Mouse (Mus musculus): ENCODE measurements around the gene Lgr6.
"Not testable (repeated sequence)": the region's sequence is repeated elsewhere in the genome, so short reads cannot be mapped to it uniquely, and the experiment has no call there.

Lgr6 gene

DNA sequence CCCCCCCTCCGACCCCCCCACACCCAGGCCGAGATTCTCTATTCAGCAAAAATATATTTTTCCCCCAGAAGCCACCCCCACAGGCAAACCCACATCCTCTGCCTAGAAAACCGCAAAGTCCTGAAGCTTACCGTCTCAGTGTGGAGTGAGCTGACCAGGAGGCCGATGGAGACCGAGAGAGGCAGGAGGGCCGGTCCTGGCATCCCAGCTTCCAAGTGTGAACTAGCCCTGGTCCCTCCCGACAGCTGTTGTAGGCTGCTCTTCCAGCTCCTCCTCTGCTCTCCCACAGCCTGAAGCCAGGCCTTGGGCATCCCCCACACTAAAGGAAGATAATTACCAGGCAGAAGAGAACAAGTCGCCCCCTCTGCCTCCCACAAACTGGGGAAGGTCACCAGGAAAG is 23.9 kb upstream of the Lgr6 start:
- no peak for DNase-seq (ENCODE audit: low spot score in 2 of 2)

DNA sequence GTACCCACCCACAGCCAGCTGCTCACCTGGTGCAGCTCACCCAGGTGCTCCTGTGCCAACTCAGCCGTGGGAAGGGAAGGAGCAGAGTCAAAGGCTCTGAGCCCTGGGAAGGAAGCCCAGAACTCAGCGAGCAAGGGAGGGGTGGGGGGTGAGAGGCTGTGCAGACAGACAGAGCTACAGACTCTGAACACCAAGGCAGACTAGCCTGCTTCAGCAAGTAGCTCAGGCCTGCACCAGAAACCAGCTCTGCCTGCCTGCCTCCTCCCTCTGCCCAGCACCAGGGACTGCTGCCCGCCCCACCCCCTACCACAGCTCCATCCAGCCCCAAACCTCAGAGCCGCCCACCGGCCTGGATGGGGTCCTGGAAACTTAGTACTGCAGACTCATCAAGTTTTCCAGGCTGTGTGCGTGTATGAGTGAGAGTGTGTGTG is 22.9 kb upstream of the Lgr6 start:
- DNase-seq (ENCODE audit: low spot score in 2 of 2) = no peak

DNA sequence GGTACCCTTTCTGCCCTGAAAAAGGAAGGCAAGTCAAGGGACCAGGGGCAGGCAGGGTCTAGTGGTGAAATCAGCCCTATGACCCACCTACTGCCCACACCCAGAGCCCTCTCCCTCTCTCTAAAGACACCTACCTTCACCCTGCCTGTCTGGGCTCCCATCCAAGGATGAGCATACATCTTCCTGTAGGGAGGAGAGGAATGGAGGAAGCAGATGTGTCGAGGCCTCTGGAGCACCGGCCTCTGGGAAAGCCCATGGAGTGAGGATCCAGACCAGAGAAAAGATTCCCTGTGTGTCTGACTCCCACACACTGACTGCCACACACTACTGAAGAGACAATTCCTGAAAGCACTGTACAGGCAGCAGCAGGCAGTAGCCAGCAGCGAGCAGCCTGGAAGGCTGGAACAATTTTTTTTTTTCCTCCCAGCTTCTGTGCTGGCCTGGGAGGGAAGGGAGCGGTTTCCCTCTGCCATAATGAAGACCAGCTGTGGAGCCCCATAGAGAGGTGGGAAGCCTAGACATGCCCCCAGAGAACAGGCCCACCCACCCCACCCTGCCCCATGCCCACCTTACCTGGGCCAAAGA is 21.5 kb upstream of the Lgr6 start:
- DNase-seq (ENCODE audit: low spot score in 2 of 2) = no peak

DNA sequence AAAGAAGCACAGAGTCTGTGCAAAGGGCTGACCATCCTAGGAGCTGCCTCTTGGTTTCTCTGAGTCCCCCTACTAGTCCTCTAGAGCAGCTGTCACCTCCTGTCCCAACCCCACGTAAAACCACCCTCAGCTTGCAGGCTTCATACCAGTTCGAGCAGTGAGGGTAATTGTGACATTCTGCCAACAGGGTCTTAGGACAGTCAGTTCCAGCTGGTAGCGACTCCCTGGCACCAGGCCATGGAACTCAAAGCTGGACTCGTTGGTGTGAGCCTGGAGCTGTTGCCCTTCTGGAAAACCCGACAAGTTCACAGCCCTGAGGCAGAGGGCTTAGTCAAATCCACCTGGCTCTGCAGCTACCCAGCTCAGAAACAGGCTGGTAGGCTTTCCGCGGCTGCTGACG is 20.9 kb upstream of the Lgr6 start:
- no peak for DNase-seq (ENCODE audit: low spot score in 2 of 2)

DNA sequence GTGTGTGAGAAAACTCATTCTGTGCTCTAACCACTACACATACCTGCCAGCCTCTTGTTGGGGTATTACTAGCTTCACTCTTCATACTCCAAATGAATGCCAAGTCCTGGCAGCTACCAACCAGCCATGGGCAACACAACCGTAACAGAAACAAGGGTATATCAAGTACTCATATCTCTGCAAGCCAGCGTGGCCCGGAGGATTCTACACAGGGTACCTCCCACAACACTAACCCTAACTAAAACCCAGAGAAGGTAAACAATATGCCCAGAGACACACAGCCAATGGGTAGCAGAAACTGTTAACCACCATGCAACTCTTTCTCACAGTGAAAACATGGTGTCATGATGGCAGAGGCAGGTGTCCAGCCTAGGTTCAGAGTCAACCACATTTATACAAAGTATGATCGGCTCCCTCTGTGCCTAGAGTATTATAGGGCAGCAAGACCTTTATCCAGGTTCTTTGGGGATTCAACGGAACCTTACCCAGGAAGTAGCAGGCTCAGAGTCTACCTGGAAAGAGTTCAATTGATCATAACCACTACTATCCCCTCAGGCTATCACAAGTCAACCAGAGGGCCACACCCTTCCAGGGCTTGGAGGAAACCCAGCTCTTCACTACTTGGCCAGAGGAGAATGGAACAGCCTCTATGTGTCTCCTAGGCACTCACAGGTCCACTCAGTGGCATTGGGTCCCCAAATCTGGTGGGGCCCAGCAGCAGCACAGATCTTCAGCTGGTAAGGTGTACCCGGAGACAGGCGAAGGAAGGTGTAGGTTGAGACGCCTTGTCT is 19.7 kb upstream of the Lgr6 start:
- no peak for DNase-seq (ENCODE audit: low spot score in 2 of 2)

DNA sequence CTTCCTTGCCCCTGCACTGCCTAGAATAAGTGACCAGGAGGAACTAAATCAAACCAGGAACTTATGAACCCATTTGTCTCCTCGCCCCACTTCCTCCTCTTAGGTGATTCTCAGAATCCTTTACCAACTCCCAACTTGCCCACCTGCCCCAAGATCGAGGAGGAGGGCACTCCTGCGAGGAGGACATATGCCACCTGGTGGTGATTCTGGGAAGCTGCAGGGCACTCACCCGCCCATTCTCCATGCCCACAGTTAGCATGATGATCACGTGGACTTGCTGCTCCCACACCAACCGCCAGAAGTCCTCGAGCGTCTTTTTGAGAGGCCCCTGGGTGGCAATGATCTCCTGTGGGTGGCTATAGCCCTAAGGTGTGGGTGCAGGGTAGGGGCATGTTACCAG is 7.6 kb upstream of the Lgr6 start:
- peak; percentile 63 to 67 for DNase-seq (ENCODE audit: low spot score in 2 of 2)

DNA sequence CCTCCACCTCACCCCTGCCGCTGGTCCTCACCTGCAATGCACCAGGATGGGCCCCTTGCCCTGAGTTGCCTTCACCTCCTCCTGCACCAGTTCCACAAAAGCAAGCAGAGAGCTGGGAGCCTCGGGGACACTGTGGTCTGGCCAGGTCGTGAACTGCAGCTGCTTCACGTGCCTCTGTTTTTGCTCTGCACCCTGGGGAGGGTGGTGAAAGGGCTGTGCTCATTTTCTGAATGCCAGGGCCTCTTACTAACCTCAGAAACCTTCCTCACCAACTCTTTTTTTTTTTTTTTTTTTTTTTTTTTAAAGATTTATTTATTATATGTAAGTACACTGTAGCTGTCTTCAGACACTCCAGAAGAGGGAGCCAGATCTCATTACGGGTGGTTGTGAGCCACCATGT is 6.2 kb upstream of the Lgr6 start:
- DNase-seq (ENCODE audit: low spot score in 2 of 2) = not testable (repeated sequence)

DNA sequence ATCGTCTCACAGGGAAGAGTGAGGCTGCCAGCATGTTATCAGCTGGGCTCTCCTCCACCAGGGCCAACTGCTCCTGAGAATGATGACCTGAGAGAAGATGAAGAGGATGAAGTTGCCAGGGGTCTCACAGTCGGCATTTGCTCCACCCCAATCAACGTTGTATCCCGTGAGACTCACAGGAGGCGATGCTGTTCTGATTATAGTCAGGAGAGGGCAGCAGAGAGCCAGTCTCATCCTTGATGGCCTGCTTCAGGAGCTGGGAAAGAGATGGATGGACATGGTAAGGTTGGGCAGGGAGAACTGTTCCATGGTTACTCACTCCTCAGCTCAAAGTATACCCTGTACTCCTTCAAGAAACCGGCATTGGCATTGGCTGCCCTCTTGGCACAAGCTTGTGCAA is 5.0 kb upstream of the Lgr6 start:
- DNase-seq (ENCODE audit: low spot score in 2 of 2) = peak in 1 of 2 experiments; percentile 52

DNA sequence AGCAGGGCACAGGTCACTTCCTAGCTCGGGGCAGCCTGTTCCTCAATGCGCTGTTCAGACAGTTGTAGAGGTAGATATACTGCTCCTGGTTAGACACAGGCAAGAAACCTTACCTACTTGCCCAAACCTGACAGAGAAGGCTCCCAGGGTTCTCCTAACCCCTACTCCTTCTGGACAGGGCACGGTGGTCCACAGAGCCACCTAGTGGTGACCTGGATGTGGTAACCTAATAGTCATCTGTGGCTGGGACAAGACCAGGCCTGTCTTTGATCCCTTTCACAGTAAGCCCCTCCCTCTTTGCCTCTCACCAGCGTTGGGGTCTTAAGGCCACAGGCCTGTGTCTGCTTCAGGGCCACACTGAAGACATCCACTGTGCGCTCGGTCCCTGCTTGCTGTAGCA is 3.5 kb upstream of the Lgr6 start:
- peak in 1 of 2 experiments; percentile 35 for DNase-seq (ENCODE audit: low spot score in 2 of 2)

DNA sequence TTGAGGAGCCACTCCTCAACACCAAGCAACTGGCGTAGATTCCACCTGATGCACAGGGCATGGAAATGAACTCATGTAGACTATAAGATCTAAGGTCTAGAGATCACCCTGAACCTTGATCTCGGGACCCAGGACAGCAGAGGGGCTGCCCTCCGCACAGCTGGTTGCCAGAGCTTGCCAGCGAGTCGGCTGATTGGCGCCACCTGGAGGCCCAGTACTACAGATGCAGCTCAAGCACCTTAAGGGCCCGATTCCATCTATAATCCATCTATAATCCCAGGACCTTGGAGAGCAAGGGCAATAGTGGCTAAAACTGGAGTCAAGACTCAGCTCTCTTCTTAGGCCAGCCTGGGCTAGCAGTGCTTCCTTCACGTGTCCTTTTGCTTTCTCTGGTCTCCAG is 875 bp upstream of the Lgr6 start:
- peak; percentile 50 to 70 for DNase-seq (ENCODE audit: low spot score in 2 of 2)

DNA sequence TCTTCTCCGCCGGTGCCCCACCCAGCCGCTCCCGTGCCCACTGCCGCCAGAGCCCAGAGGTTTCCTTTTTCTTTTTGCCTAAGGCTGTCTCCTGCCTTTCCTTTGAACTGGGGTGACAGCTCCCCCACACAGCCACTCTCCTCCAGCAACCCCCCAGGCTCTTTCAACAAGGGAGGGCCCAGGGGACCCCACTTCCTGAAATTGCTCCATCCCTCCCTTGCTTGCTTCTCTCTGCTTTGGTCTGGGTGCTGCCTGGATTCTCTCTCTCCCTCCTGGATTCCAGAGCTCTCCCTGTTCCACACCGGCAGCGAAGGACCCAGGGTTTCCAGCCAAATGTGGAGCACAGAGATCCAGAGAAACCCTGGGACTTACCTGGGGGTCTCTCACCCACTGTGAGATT is 4.7 kb downstream of the Lgr6 start:
- no peak for DNase-seq (ENCODE audit: low spot score in 2 of 2)

DNA sequence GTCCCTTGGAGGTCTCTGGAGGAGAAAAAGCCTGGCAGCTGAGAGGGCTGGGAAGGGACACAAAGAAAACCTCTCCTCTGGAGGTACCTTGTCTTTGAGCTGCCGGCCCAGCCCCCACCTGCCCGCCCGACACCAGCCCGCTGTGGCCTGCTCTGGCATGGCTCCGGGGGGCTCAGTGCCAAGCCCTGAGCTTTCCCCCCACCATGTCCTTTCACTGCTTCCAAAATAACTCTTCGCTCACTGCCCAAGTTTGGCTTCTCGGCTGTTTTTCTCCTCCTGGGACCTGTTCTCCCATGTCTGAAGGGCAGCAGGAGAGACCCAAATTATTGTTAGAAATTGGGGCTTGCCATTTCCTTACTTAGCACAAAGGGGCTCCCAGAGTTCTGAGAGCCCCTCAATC is 6.6 kb downstream of the Lgr6 start:
- DNase-seq (ENCODE audit: low spot score in 2 of 2) = no peak

DNA sequence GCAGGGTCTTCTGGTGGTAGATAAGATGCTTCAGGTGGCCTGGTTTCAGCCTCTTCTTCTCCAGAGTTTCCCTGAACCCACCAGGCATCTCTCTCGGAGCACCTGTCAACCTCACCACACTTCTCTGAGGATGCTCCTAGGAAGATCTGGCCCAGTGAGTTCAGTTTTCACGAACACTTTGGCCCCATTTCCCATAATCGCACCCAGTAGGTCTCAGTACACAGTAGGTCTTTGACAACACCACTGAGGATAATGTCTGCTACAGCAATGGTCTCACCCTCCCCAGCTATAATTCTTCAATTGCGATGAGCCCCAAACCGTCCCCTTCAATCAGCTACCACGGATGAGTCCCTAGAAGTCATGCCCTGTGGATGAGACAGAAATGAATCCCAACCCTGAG is 7.6 kb downstream of the Lgr6 start:
- no peak for DNase-seq (ENCODE audit: low spot score in 2 of 2)

DNA sequence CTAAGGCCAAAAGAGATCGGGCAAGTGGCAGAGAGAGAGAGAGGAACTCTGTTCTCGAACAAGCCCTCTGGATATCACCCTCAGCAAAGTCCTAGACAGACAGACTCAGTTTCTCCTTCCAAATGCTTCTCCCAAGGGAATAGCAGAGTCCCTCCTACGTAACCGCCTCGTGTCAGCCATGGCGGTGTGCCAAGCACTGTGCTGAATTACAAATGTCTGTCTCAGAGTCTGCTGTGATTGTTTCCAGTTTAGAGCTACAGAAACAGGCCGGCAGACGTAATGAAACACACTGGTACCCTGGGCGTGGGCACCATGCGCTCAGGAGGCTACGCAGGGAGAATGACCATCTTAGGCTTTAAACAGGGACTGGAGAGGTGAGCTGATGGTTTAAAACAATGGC is 8.8 kb downstream of the Lgr6 start:
- no peak for DNase-seq (ENCODE audit: low spot score in 2 of 2)

DNA sequence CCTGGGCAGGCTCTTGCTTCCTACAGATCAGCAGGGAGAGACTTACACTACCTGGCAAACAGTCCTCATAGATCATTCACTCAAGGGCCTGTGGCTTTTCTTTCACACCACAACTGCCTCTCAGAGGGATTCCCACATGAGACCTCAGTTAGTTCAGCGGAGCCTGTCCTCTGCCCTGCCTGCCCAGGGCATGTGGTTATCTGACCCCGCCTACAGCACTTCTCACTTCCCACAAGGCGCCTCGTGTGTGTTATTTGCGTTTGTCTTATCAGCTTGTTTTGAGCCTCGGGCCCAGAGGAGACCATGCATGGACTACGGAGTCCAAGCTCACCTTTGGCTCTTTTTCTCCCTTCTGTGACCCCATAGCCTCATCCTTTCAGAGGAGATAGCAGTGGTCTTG is 9.9 kb downstream of the Lgr6 start:
- peak; percentile 49 to 60 for DNase-seq (ENCODE audit: low spot score in 2 of 2)

DNA sequence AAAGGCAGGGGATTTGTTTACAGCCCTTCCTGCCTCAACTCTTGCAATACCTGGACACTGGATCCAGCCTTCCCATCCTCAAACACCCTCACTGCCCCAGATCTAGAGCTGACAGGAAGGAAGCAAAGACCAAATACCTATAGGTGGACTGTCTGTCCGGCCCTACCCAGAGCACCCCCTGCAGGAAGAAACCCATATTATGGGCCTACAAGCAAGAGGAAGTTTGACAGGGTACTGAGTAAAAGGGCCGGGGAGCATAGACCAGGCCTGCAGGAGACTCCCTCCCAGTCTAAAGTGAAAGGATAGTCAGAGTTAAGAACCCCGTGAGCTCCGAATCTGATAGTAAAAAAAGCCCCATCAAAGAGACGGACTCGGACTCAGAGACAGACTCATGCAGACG is 10.4 kb downstream of the Lgr6 start:
- DNase-seq (ENCODE audit: low spot score in 2 of 2) = peak in 1 of 2 experiments; percentile 35

DNA sequence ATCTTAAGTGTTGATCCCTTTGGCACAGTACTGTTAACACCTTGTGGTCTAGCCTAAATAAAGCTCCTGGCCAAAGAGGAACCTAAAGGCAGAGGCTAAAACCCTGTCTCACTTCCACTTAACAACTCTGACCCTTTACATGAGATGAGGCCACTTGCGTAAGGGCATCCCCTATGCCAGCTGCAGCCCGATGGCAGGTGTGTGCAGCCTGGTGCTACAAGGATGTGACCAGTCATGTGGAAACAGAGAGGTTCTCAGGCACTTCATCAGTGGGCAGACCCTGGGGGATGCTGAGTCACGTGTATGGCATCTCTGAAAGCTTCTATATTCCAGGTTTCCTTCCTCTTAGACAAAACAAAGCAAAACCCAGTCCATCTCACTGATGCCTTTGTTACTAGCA is 14.2 kb downstream of the Lgr6 start:
- peak in 1 of 2 experiments; percentile 17 for DNase-seq (ENCODE audit: low spot score in 2 of 2)

DNA sequence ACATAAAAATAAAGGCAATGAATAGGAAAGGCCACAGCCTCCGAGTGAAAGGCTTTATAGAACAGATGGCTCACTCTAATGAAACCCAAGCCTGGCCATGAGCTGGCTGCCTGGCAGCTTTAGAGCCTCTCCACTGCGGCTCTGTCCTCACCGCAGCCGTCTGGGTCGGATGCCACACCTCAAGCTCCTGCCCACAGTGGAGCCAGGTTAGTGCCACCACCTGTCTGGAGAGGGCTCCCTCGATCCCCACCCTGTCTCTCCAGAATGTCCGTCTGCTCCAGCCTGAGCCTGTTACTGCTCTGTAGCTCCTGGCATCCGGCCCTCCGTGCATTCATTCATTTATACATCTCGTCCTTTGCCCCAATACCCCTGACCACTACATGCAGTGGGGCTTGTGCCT is 15.4 kb downstream of the Lgr6 start:
- DNase-seq (ENCODE audit: low spot score in 2 of 2) = no peak

DNA sequence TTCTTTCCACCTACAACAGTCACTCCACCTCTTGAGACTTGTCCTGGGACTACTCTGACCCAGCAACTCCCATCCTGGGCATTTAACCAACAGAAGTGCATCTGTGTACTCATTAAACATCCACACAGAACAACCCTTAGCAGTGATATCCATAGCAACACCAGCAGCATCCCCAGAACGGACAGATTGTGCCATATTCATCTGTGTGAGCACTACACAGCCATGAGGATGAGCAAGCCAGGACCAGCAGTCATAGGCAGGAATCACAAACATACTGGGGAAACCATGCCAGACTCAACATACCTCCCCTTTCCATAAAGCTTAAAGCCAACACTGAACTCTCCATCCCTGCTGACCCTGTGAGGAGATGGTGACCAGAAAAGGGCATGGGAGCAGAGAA is 17.7 kb downstream of the Lgr6 start:
- no peak for DNase-seq (ENCODE audit: low spot score in 2 of 2)

DNA sequence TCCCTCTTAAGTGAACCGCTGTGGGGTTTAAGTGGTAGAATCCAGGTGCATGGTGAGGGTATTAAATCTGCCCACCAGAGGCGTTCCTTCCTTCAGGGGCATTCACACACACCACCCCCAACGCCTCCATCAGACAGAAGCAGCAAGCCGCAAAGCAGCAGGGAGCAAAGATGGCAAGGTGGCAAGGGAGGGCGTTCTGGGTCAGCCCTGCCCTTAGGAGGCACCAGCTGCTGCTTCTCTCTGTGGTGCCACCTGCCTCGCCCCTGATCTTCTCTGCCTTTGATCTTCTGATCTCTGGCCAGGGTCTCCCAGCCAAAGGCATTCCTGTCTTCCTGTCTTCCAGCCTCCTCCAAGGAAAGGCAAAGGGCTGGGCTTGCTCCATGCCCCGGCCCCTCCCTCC is 19.1 kb downstream of the Lgr6 start:
- DNase-seq (ENCODE audit: low spot score in 2 of 2) = no peak

DNA sequence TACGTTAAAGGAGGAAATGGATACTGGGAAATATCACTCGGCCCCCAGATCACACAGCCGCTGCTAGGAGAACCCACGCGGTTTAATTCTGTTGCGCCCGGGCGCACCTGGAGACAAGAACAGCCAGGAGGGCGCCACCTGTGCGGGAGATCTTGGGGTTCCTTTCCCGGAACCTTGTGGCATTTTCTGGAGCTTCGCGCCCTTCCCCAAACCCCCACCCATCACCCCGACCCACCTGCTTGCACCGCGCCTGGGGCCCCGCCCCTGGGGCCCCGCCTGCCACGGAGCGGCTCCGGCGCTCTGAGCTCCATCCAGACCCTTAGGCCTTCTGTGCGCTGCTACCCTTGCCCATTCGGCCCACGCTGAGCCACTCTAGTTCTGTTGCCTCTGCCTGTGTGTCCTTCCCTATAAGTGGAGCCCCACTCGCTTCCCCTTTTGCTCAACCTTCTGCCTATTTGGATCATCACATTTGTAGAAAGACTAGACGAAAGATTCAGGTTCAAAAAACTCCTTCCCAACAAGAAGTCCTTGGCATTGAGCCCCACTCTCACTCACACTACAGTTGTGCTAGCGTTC is 19.7 kb downstream of the Lgr6 start:
- DNase-seq (ENCODE audit: low spot score in 2 of 2) = no peak

DNA sequence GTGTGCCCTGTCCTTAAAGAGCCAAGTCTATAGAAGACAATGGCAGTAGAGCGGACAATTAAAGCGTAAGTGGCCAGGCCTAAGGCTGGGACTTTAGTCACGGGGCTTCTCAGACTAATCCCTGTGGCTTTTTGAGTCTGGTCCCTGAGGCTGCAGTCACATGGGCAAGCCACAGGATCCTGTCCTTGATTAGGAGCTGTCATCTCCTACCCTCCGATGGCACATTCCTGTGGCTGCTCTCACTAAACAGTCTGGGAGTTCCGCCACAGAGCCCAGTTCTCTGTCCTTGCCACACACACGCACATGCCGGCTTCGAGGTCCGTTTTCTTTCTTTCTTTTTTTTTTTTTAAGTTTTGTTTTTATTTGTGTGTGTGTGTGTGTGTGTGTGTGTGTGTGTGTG is 21.6 kb downstream of the Lgr6 start:
- no peak for DNase-seq (ENCODE audit: low spot score in 2 of 2)

DNA sequence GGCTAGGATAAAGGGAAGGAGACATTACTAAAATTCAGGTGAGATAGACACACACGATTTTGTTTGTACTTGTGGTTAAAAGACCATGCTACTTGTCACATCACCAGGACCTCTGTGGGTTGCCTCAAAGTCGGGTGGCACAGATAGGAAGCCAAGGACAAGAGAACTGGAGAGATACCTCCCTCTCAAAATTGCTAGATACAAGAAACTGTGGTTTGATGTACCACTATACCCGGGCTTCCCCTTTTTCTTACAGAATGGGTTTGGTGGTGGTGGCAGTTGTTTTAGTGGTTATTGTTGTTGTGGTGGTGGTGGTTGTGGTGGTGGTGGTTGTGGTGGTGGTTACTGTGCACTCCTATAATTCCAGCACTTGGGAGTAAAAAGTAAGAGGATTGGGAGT is 22.8 kb downstream of the Lgr6 start:
- DNase-seq (ENCODE audit: low spot score in 2 of 2) = no peak

Measured in natural killer cell, adult 2 months (primary cell).